Mouse (Mus musculus) forebrain, postnatal 0 days (tissue): ENCODE data around the gene Macf1. TPM values are rescaled to one million over a fixed set of nuclear protein-coding genes. Genes with fewer than 3 reads are reported as not detected.

Experiments
- ATAC-seq: fragments of 200-750 bp; cut with Nextera tagmentation; 2 replicates; pipeline ENCODE4 v1.8.0; 2017; ENCODE audit warnings: mild to moderate bottlenecking, moderate library complexity
- DNase-seq: peaks from one replicate; pipeline ENCODE4 v3.0.0-alpha.2; 2015
- H3K27ac ChIP-seq: fragments of 300-500 bp; sonication (generic); 2 replicates; pipeline ENCODE4 v1.5.1; 2014; ENCODE audit warnings: low read depth, mild to moderate bottlenecking, antibody characterized with exemption, low read length, moderate library complexity, mixed read lengths
- H3K27me3 ChIP-seq: fragments of 300-500 bp; sonication (generic); 2 replicates; pipeline ENCODE4 v1.6.1; 2014; ENCODE audit warnings: mild to moderate bottlenecking, low read length, mixed read lengths; ENCODE audit not compliant: insufficient read depth
- H3K36me3 ChIP-seq: fragments of 300-500 bp; sonication (generic); 2 replicates; pipeline ENCODE4 v1.6.1; 2014; ENCODE audit warnings: mild to moderate bottlenecking, moderate library complexity; ENCODE audit not compliant: insufficient read depth
- H3K4me1 ChIP-seq: fragments of 300-500 bp; sonication (generic); 2 replicates; pipeline ENCODE4 v1.6.1; 2014; ENCODE audit warnings: antibody characterized with exemption; ENCODE audit not compliant: insufficient read depth
- H3K4me2 ChIP-seq: fragments of 300-500 bp; sonication (generic); 2 replicates; pipeline ENCODE4 v1.6.1; 2014; ENCODE audit warnings: low read depth, mild to moderate bottlenecking, moderate library complexity
- H3K4me3 ChIP-seq: fragments of 300-500 bp; sonication (generic); 2 replicates; pipeline ENCODE4 v1.5.1; 2014; ENCODE audit warnings: low read depth, low read length, mixed read lengths
- H3K9ac ChIP-seq: fragments of 300-500 bp; sonication (generic); 2 replicates; pipeline ENCODE4 v1.6.1; 2014; ENCODE audit warnings: mild to moderate bottlenecking
- H3K9me3 ChIP-seq: fragments of 300-500 bp; sonication (generic); 2 replicates; pipeline ENCODE4 v1.6.1; 2016; ENCODE audit warnings: low read length
- CTCF ChIP-seq: sonication (generic); IDR thresholded peaks from 2 replicates; pipeline ENCODE4 v1.5.1; 2016; ENCODE audit warnings: antibody characterized with exemption, control low read depth, low read depth
- WGBS: fragments of 180-500 bp; shearing (Covaris S2); extraction: QIAGEN DNeasy Blood & Tissue Kit; methylation state at CpG from one replicate; pipeline ENCODE4 v1.1.7; 2014; 5-methylcytosine and 5-hydroxymethylcytosine counted together
- polyA plus RNA-seq: library from polyadenylated mRNA; unstranded; fragments of >200 nt; fragmentation: Nextera tagmentation; extraction: Ambion mirVana; gene quantifications from 2 replicates; pipeline ENCODE4 v1.2.1, GENCODE M21; 2015
- total RNA-seq: library from RNA; depleted of rRNA; stranded (reverse); fragments of >200 nt; gene quantifications from 2 replicates; pipeline ENCODE4 v1.2.3, GENCODE M21; 2014

The Macf1 gene
- total and polyA plus RNA-seq, 2 experiments from 2014 or later = 58.2 to 345 TPM

DNA sequence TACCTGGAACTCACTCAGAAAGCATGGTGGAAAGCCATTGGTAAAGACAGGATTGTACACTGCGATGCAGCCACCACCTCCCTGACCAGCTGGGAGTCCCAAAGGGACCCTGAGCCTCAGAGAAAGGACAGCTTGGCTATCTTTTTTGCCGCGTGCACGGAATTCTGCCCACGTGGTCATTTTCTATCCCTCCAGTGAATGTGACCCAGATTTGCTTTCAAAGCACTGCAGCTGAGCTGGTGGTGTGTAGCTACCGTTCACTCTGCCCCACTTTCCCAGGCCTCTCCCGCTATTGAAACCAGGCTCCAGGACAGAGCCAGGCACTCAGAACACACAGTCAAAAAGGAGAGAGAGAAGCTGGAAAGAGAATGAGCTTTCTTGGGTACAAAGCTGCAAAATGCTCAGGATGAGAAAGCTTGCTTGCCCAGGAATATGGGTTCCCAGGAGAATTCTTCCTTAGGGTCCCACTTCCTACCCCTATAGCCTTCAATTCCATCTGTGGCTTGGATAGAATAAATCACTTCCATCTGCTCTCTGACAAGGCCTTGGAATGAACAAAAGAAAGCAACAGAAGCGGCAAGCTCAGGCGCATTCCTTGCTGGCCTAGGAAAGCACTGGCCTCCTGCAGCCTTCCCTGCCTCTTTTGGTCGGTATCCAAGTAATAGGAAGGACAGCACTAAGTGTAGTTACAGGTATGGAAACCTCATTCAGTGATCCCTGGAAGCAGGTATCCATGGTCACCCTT lies 6.9 kb downstream of the Macf1 start:
- Histone ChIP-seq H3K4me3 (no peak overlapping the region), H3K9ac (peak overlapping the region; percentile 31), H3K36me3 (peaks cover 33% of the 10 kb centered on the region), H3K27me3 (no peaks in the 10 kb centered on the region), H3K27ac (peak overlapping the region; percentile 85), H3K4me2 (peak overlapping the region; percentile 17; the same call in 1 of the 2 replicates), H3K9me3 (no peaks in the 10 kb centered on the region), H3K4me1 (peaks cover 16% of the 10 kb centered on the region)
- DNase-seq = peak; percentile 58
- ATAC-seq = peak; percentile 81
- no peak for TF ChIP-seq CTCF
- 20% methylated on average over 10 of the region's 10 CpGs for WGBS

- ATAC-seq = peak; percentile 65
- Histone ChIP-seq H3K4me1 (peaks cover 17% of the 10 kb centered on the region), H3K27me3 (no peaks in the 10 kb centered on the region), H3K27ac (peak overlapping the region; percentile 62), H3K4me2 (peak overlapping the region; percentile 19), H3K36me3 (peaks cover 13% of the 10 kb centered on the region; the same call in 1 of the 2 replicates), H3K4me3 (no peak overlapping the region), H3K9me3 (no peaks in the 10 kb centered on the region), H3K9ac (no peak overlapping the region)
- DNase-seq = peak; percentile 73
- no peak for TF ChIP-seq CTCF
Measured at GRCm38 (mm10) chr4:123670598-123670997, 13.6 kb downstream of the Macf1 start.

DNA sequence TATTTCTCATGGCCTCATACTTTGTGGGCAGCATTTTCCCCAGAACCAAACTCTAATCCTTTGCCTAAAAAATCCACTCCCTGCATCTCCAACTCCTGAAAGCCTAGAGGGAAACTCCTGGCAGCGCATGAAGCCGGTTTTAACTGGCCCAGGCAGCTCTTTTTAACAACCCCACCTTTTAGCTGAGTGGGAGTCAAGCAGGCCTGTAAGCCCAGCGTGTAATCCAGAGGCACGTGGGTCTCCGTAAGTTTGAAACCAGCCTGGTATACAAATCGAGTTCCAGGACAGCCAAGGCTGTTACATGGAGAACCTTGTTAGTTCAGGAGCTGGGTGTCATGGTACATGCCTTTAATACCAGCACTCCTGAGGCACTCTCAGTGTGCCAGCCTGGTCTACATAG lies 14.5 kb downstream of the Macf1 start:
- 0 out of 2 replicates have a peak overlapping the region, but pooled peaks have one; percentile 62 for H3K27ac ChIP-seq
- DNase-seq = no peak

DNA sequence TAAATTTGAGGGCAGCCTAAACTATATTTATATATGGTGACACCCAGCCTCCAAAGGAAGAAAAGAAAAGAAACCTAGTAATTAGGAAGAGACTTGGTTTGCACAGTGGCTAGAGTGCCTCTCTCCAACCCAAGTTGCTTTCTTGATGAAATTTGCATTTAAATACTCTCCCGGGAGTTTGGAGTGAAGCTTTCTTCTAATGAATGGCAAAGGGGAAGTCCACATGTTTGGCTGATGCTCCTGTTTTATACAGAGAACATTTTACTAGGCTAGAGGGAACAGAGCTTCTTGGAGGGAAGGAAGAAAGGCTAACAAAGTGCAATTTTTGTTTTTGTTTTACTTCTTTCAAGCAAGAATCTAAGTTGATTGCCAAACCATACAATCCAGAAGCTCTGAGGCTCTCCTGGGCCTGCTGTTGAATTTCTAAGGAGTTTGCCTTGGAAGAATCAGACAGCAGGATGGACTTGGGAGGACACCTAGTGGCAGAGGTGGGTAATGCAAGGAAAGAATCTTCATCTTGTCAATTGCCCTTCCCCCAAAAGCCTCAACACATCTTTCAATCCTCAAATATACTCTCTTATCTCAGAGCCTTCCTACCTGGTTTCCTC lies 16.8 kb downstream of the Macf1 start:
- Histone ChIP-seq H3K4me2 (no peak overlapping the region), H3K36me3 (0 out of 2 replicates have a peak, but pooled peaks cover 4% of the 10 kb centered on the region), H3K4me1 (peaks cover 29% of the 10 kb centered on the region), H3K9me3 (no peaks in the 10 kb centered on the region), H3K27me3 (no peaks in the 10 kb centered on the region), H3K9ac (no peak overlapping the region), H3K27ac (peak overlapping the region; percentile 70), H3K4me3 (no peak overlapping the region)
- TF ChIP-seq CTCF = peak; percentile 98
- WGBS = 12% methylated on average over 1 of the region's 1 CpGs
- peak; percentile 93 for DNase-seq
- peak; percentile 39 for ATAC-seq

More for the DNA sequence above, 14.5 kb downstream of the Macf1 start:
- Histone ChIP-seq H3K4me3 (no peak overlapping the region), H3K9ac (no peak overlapping the region), H3K9me3 (no peaks in the 10 kb centered on the region), H3K4me2 (no peak overlapping the region), H3K36me3 (peaks cover 13% of the 10 kb centered on the region; the same call in 1 of the 2 replicates), H3K27me3 (no peaks in the 10 kb centered on the region), H3K4me1 (peaks cover 23% of the 10 kb centered on the region)
- ATAC-seq = no peak
- WGBS = 72% methylated on average over 6 of the region's 6 CpGs
- no peak for TF ChIP-seq CTCF

DNA sequence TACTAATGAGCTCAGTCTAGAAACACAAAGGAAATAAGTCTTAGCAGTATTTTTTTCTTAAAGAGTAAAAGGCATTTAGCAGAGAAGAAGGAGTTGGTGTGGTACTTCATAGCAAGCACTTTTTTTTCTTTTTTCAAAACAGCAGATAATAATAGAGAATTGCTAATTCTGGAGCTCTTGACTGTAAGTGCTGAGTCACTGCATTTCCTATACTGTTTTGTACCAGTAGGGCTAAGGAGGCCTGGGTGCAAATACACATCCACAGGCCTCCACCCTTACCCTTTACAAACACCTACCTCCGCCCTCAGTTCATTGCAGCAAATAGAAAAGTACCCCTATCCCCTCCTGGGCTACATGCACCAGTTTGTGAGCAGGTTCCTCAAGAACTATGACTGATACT lies 17.6 kb downstream of the Macf1 start:
- no peak for TF ChIP-seq CTCF
- Histone ChIP-seq H3K9ac (peak overlapping the region; percentile 26; the same call in 1 of the 2 replicates), H3K9me3 (no peaks in the 10 kb centered on the region), H3K36me3 (0 out of 2 replicates have a peak, but pooled peaks cover 4% of the 10 kb centered on the region), H3K27ac (peak overlapping the region; percentile 70), H3K4me1 (peaks cover 29% of the 10 kb centered on the region), H3K4me2 (no peak overlapping the region), H3K27me3 (no peaks in the 10 kb centered on the region), H3K4me3 (no peak overlapping the region)
- DNase-seq (no peak), ATAC-seq (no peak)
- 58% methylated on average over 1 of the region's 1 CpGs for WGBS

- Histone ChIP-seq H3K4me2 (peak overlapping the region; percentile 88), H3K4me1 (peaks cover 23% of the 10 kb centered on the region), H3K36me3 (no peaks in the 10 kb centered on the region), H3K27ac (peak overlapping the region; percentile 94), H3K4me3 (peak overlapping the region; percentile 64), H3K9me3 (no peaks in the 10 kb centered on the region), H3K9ac (peak overlapping the region; percentile 85), H3K27me3 (no peaks in the 10 kb centered on the region)
- no peak for TF ChIP-seq CTCF
- 27% methylated on average over 11 of the region's 11 CpGs for WGBS
- ATAC-seq (no peak), DNase-seq (no peak)
Measured at GRCm38 (mm10) chr4:123665681-123666278, 18.4 kb downstream of the Macf1 start.
